In the genomic region with DNA sequence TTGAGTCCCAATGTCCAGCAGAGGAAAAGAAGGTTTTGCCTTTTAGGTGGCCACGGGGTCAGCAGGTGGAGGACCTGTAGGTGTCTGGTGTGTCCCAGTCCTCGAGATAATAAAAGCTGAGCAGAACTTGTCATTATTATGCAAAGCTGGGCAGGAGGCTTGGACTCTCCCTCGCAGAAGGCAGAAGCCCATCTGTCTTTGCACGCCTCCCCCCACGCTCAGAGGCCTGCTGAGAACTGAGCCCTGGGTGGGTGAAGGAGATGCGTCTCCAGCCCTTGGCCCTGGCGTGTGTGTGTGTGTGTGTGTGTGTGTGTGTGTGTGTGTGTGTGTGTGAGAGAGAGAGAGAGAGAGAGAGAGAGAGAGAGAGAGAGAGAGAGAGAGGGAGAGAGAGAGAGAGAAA, we compare ENCODE assay signal across 9 mouse cellular contexts. TPM values are rescaled to one million over a fixed set of nuclear protein-coding genes. Genes with fewer than 3 reads are reported as not detected.
DNase-seq lines count a peak whose midpoint lies in the region; ATAC-seq and TF ChIP-seq lines count a peak whose summit lies in the region.
"Had no signal": no experiment of that assay in that cellular context is flagged by ENCODE, and none has a peak within 500 bp of the region (broad histone marks: within the 10 kb centered on the region; RNA-seq: fewer than 3 reads in every experiment).

No protein-coding gene starts in this region.

- H3K27me3 ChIP-seq in embryonic facial prominence, embryonic 15.5 days, result peaks cover 53% of the 10 kb centered on the region
- H3K27me3 ChIP-seq in limb, embryonic 14.5 days (ENCODE audit: control insufficient read depth, insufficient read depth, low read length), result peaks cover 44% of the 10 kb centered on the region

- no peak overlapping the region for H3K9ac ChIP-seq in embryonic facial prominence, embryonic 15.5 days
- no peak overlapping the region for H3K9ac ChIP-seq in limb, embryonic 14.5 days (ENCODE audit: low read depth, low read length, severe bottlenecking)

- 23% methylated on average over 7 of the region's 7 CpGs for WGBS in embryonic facial prominence, embryonic 15.5 days
- WGBS in limb, embryonic 14.5 days, result 20% methylated on average over 7 of the region's 7 CpGs

- DNase-seq in left cerebral cortex, adult 2 months (ENCODE audit: extremely low spot score in 1 of 2, low spot score in 2 of 2), result peak; percentile 37 to 65
- no peak for DNase-seq in left cerebral cortex, adult 11 months (ENCODE audit: low spot score)
- no peak for DNase-seq in limb, embryonic 14.5 days (ENCODE audit: low spot score)
- DNase-seq in right cerebral cortex, postnatal 4 days, result peak; percentile 25
- no peak for DNase-seq in gastrocnemius, adult 18-20 months (ENCODE audit: low spot score)
- no peak for DNase-seq in ovary, adult 18-20 months (ENCODE audit: low spot score)
- DNase-seq in heart, adult 8-10 months (ENCODE audit: low spot score), result no peak

- no peaks in the 10 kb centered on the region for H3K9me3 ChIP-seq in embryonic facial prominence, embryonic 15.5 days (replicated peaks)
- H3K9me3 ChIP-seq in limb, embryonic 14.5 days (ENCODE audit: control insufficient read depth, low read length), result no peaks in the 10 kb centered on the region

- peaks cover 18% of the 10 kb centered on the region for H3K4me1 ChIP-seq in embryonic facial prominence, embryonic 15.5 days
- H3K4me1 ChIP-seq in limb, embryonic 14.5 days (ENCODE audit: control insufficient read depth, insufficient read depth, low read length), result peaks cover 9% of the 10 kb centered on the region

- peak overlapping the region; percentile 98; the same call in 1 of the 2 replicates for H3K4me2 ChIP-seq in embryonic facial prominence, embryonic 15.5 days (replicated peaks)
- peak overlapping the region; percentile 97; the same call in 1 of the 2 replicates for H3K4me2 ChIP-seq in limb, embryonic 14.5 days (replicated peaks; ENCODE audit: low read depth, low read length, severe bottlenecking)

- intact Hi-C loops in left cerebral cortex, adult 2 months (cut with DNase I), result loop anchor here (1.0 to 5.0 kb wide), 2 partner anchors 23 to 35 kb away; no protein-coding TSS in a partner anchor

- TF ChIP-seq CTCF in left cerebral cortex, adult 2 months (IDR thresholded peaks at IDR 0.05), result no peak

- no peak for TF ChIP-seq POLR2A in limb, embryonic 14.5 days (IDR thresholded peaks at IDR 0.05; ENCODE audit: borderline replicate concordance, extremely low read depth, insufficient read depth, insufficient read length)

- no peaks in the 10 kb centered on the region for H3K36me3 ChIP-seq in embryonic facial prominence, embryonic 15.5 days
- H3K36me3 ChIP-seq in limb, embryonic 14.5 days (ENCODE audit: control insufficient read depth, insufficient read depth, low read length), result no peaks in the 10 kb centered on the region

- no peak for ATAC-seq in embryonic facial prominence, embryonic 15.5 days (ENCODE audit: insufficient number of reproducible peaks, low FRiP score, low TSS enrichment, low read depth)
- no peak for ATAC-seq in limb, embryonic 14.5 days (ENCODE audit: low FRiP score, low read depth)

- H3K4me3 ChIP-seq in left cerebral cortex, adult 2 months, result peak overlapping the region; percentile 73; the same call in 1 of the 2 replicates
- H3K4me3 ChIP-seq in embryonic facial prominence, embryonic 15.5 days (replicated peaks), result no peak overlapping the region
- H3K4me3 ChIP-seq in limb, embryonic 14.5 days (replicated peaks; ENCODE audit: low read length), result no peak overlapping the region; the same call in 1 of the 2 replicates

- peak overlapping the region; percentile 97 for H3K27ac ChIP-seq in left cerebral cortex, adult 2 months
- H3K27ac ChIP-seq in embryonic facial prominence, embryonic 15.5 days (replicated peaks), result no peak overlapping the region
- H3K27ac ChIP-seq in limb, embryonic 14.5 days (replicated peaks; ENCODE audit: low read depth, low read length), result no peak overlapping the region
- H3K27ac ChIP-seq: macrophage had no signal

RNA-seq across cellular contexts. Expression of a gene that starts 0.7 kb away (rescaled TPM):
- total RNA-seq in left cerebral cortex, adult 2 months (2021), result 1,000 to 10,000 TPM; 1,660 to 1,742 TPM
- polyA plus RNA-seq in embryonic facial prominence, embryonic 15.5 days (2015; fragmentation: Nextera tagmentation; extraction: Ambion mirVana), result 0.38 and 0.72 TPM in 2 replicates
- polyA plus RNA-seq in limb, embryonic 14.5 days (2012; rRNA removed), result 1.6 and 2.0 TPM in 2 replicates
- polyA plus RNA-seq in limb, embryonic 14.5 days (2014; fragmentation: Nextera tagmentation; extraction: Ambion mirVana), result 0.89 and 1.6 TPM in 2 replicates
- under 1 TPM in 1 of 2 experiments, not detected in 1; 0.55 TPM for total RNA-seq in gastrocnemius, adult 18-20 months (2021)
- 1 to 10 TPM in 1 of 4 experiments, under 1 TPM in 3; 0.41 to 1.4 (median 0.73) TPM for total RNA-seq in heart, adult 8-10 months (2022)

Comparison
In these comparisons a context has a peak if more than half of its experiments do, and no peak if none do; other contexts are left out.
1. DNase-seq: peak in left cerebral cortex, adult 2 months (2 of 2) and right cerebral cortex, postnatal 4 days (single experiment); none in left cerebral cortex, adult 11 months (single experiment), limb, embryonic 14.5 days (single experiment), gastrocnemius, adult 18-20 months (single experiment), ovary, adult 18-20 months (single experiment) and heart, adult 8-10 months (single experiment).
2. RNA of a gene that starts 0.7 kb away (total RNA-seq): 1,660 to 1,742 TPM in left cerebral cortex, adult 2 months; 0.41 to 1.4 TPM in heart, adult 8-10 months and 0.55 TPM in gastrocnemius, adult 18-20 months; every median in the first group is over 100 times any median in the second.